Mouse (Mus musculus) heart, postnatal 0 days (tissue): Measurements from ENCODE around the gene Ippk.

Source experiments
- CTCF ChIP-seq: IDR thresholded peaks from 2 replicates; pipeline ENCODE4 v1.5.1; 2016; ENCODE audit warnings: antibody characterized with exemption, control low read depth, low read depth
- EP300 ChIP-seq: IDR thresholded peaks from 2 replicates; pipeline ENCODE4 v1.6.1; 2016; ENCODE audit warnings: antibody characterized with exemption, low read depth

DNA sequence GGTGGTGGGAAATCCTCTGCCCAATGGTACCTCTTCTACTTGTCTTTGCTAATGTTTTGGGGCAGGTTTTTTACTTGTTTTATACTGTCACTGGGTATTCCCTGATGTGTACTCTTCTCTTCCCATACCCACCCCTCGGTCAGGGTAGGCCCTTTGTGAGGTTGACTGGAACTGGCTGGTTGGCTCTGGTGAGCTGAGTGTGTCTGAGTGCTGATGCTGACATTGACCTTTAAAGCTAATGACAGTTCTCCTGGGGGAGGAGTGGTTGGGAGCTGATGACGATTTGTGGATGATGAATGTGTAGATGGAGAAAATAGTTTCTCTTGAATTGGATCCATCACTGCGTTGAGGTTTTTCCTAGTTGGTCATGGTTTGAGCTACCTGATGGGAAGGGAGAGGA is 5.7 kb downstream of the Ippk start:
- no peak for TF ChIP-seq CTCF
- TF ChIP-seq EP300: no peak
